Mouse (Mus musculus): ENCODE measurements around the gene Cep95. TPM values are rescaled to one million over a fixed set of nuclear protein-coding genes. Genes with fewer than 3 reads are reported as not detected.
A peak's percentile ranks its signal among the peaks of the same experiment; 100 is the strongest.
"Not testable (repeated sequence)": the region's sequence is repeated elsewhere in the genome, so short reads cannot be mapped to it uniquely, and the experiment has no call there.

The Cep95 gene
- polyA plus RNA-seq, 1 experiment, result 31.8 TPM

DNA sequence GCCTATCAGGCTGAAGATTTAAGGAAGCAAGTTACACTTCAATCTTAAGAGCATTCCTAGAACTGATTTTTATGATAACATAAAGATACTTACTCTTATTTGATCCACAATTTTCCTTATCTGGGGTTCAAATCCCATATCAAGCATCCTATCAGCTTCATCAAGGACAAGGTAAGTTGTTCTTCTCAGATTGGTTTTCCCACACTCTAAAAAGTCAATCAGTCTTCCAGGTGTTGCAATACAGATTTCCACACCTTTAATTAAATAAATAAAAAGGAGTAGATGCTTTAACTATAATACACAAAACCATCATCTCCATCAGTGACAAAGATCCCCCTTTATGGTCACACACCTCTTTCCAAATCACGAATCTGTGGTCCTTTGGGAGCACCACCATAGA lies 4.0 kb upstream of the Cep95 start:
- H3K27ac ChIP-seq (ENCODE audit: insufficient read depth, low read length), result no peak overlapping the region
- WGBS, result 2% methylated on average over 1 of the region's 1 CpGs
- TF ChIP-seq POLR2A (IDR thresholded peaks at IDR 0.05; ENCODE audit: borderline replicate concordance, insufficient read depth, low read length) (no peak), CTCF (IDR thresholded peaks at IDR 0.05; ENCODE audit: borderline replicate concordance, insufficient read depth, low read depth, low read length) (no peak)
- no peaks in the 10 kb centered on the region for H3K27me3 ChIP-seq (ENCODE audit: control insufficient read depth, insufficient read depth, low read length)
- DNase-seq, result no peak
- peaks cover 2% of the 10 kb centered on the region; the same call in 1 of the 2 replicates for H3K4me1 ChIP-seq (ENCODE audit: control insufficient read depth, insufficient read depth, low read length)
- H3K4me3 ChIP-seq (replicated peaks; ENCODE audit: insufficient read depth, low read depth, low read length), result peak overlapping the region; percentile 40

DNA sequence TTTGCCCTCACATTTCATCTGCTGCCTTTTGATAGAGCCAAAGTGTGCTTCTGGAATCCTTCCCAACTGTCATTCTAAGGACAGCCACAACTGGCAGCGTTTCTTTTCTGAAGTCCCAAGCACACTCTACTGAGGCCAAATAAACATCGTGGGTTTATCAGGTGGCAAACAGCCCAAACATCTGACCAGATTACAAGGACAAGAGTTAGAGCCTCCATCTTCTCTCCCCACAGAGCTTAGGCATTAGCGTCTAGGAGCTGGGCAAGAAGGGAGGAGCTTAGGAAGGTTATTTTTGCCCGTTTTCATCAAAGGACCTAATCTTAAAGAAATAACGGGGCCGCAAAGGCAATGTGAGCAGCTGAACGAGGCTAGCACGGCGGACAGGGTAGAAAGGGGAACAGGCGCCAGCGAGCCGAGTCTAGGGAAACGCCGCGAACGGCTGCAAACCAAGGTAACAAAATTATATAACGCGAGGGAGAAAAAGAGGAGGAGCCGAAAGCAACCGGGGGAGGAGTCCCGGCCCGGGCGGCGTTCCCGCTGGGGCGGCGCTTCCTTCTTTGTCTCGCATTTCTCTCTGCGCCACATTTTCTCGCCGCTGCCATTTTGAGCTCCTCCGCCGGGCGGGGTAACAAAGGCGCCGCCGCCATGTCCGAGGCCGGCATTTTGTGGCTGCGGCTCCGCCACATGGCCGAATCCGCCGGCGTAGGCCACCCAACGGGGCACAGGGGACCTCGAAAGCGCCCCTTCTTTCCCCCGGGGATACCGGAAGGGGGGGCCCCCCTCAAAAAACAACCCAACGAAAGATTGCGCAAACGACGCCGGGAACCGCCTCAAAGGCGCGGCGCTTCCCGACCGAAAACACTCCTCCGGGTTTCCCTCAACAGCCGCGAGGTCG lies 1.7 kb upstream of the Cep95 start:
- Histone ChIP-seq H3K27ac (ENCODE audit: insufficient read depth, low read length) (peak overlapping the region; percentile 87), H3K4me3 (replicated peaks; ENCODE audit: insufficient read depth, low read depth, low read length) (peak overlapping the region; percentile 87), H3K27me3 (ENCODE audit: control insufficient read depth, insufficient read depth, low read length) (no peaks in the 10 kb centered on the region), H3K4me1 (ENCODE audit: control insufficient read depth, insufficient read depth, low read length) (no peaks in the 10 kb centered on the region; the same call in 1 of the 2 replicates)
- TF ChIP-seq POLR2A (IDR thresholded peaks at IDR 0.05; ENCODE audit: borderline replicate concordance, insufficient read depth, low read length), result no peak
- no peak for TF ChIP-seq CTCF (IDR thresholded peaks at IDR 0.05; ENCODE audit: borderline replicate concordance, insufficient read depth, low read depth, low read length)
- DNase-seq, result peak; percentile 89
- WGBS, result under 1% methylated on average over 65 of the region's 65 CpGs

GRCm38 (mm10) chr11:106788026-106788774 lies 852 bp upstream of the Cep95 start:
- DNase-seq, result peak; percentile 98 to 99
- no peaks in the 10 kb centered on the region for H3K27me3 ChIP-seq (ENCODE audit: control insufficient read depth, insufficient read depth, low read length)
- no peaks in the 10 kb centered on the region; the same call in 1 of the 2 replicates for H3K4me1 ChIP-seq (ENCODE audit: control insufficient read depth, insufficient read depth, low read length)
- WGBS, result under 1% methylated on average over 72 of the region's 79 CpGs
- peak overlapping the region; percentile 96 for H3K27ac ChIP-seq (ENCODE audit: insufficient read depth, low read length)
- peak overlapping the region; percentile 87 for H3K4me3 ChIP-seq (replicated peaks; ENCODE audit: insufficient read depth, low read depth, low read length)
- TF ChIP-seq POLR2A (IDR thresholded peaks at IDR 0.05; ENCODE audit: borderline replicate concordance, insufficient read depth, low read length) (peak; percentile 98), CTCF (IDR thresholded peaks at IDR 0.05; ENCODE audit: borderline replicate concordance, insufficient read depth, low read depth, low read length) (no peak)

GRCm38 (mm10) chr11:106789649-106790048 lies 597 bp downstream of the Cep95 start:
- 0% methylated on average over 6 of the region's 6 CpGs for WGBS
- no peaks in the 10 kb centered on the region for H3K4me1 ChIP-seq (ENCODE audit: control insufficient read depth, insufficient read depth, low read length)

GRCm38 (mm10) chr11:106793846-106794245 lies 4.8 kb downstream of the Cep95 start:
- no peak for TF ChIP-seq CTCF (IDR thresholded peaks at IDR 0.05; ENCODE audit: borderline replicate concordance, insufficient read depth, low read depth, low read length)
- no peak for TF ChIP-seq POLR2A (IDR thresholded peaks at IDR 0.05; ENCODE audit: borderline replicate concordance, insufficient read depth, low read length)
- Histone ChIP-seq H3K27me3 (ENCODE audit: control insufficient read depth, insufficient read depth, low read length) (no peaks in the 10 kb centered on the region), H3K27ac (ENCODE audit: insufficient read depth, low read length) (no peak overlapping the region), H3K4me1 (ENCODE audit: control insufficient read depth, insufficient read depth, low read length) (no peaks in the 10 kb centered on the region), H3K4me3 (replicated peaks; ENCODE audit: insufficient read depth, low read depth, low read length) (no peak overlapping the region)
- 61% methylated on average over 4 of the region's 4 CpGs for WGBS
- no peak for DNase-seq

More at GRCm38 (mm10) chr11:106789649-106790048, 597 bp downstream of the Cep95 start:
- Histone ChIP-seq H3K27me3 (ENCODE audit: control insufficient read depth, insufficient read depth, low read length) (no peaks in the 10 kb centered on the region), H3K4me3 (replicated peaks; ENCODE audit: insufficient read depth, low read depth, low read length) (peak overlapping the region; percentile 87), H3K27ac (ENCODE audit: insufficient read depth, low read length) (peak overlapping the region; percentile 75)
- DNase-seq, result peak in 1 of 2 experiments; percentile 45
- no peak for TF ChIP-seq CTCF (IDR thresholded peaks at IDR 0.05; ENCODE audit: borderline replicate concordance, insufficient read depth, low read depth, low read length)
- no peak for TF ChIP-seq POLR2A (IDR thresholded peaks at IDR 0.05; ENCODE audit: borderline replicate concordance, insufficient read depth, low read length)

DNA sequence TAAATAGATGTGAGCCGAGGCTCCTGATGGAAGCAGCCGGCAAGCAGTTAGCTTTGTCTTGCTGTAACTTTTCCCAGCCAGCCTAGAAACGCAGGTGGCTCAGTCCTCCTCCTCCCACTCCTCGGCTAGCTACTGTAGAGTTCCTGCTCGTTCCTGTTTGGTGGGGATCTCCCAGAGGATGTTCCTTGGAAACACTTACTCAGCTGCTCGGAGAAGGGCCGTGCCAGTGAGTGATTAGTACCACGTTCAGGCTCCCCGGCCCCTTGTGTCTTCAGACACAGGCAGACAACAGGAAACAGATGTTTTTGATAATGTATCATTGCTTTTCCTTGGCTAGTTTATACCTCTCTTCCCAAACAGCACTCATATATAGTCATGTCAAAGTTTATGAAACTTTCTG lies 6.6 kb downstream of the Cep95 start:
- DNase-seq, result no peak
- Histone ChIP-seq H3K4me3 (replicated peaks; ENCODE audit: insufficient read depth, low read depth, low read length) (no peak overlapping the region), H3K27ac (ENCODE audit: insufficient read depth, low read length) (no peak overlapping the region), H3K4me1 (ENCODE audit: control insufficient read depth, insufficient read depth, low read length) (no peaks in the 10 kb centered on the region), H3K27me3 (ENCODE audit: control insufficient read depth, insufficient read depth, low read length) (no peaks in the 10 kb centered on the region)
- WGBS, result 70% methylated on average over 9 of the region's 9 CpGs
- no peak for TF ChIP-seq CTCF (IDR thresholded peaks at IDR 0.05; ENCODE audit: borderline replicate concordance, insufficient read depth, low read depth, low read length)
- TF ChIP-seq POLR2A (IDR thresholded peaks at IDR 0.05; ENCODE audit: borderline replicate concordance, insufficient read depth, low read length), result no peak

DNA sequence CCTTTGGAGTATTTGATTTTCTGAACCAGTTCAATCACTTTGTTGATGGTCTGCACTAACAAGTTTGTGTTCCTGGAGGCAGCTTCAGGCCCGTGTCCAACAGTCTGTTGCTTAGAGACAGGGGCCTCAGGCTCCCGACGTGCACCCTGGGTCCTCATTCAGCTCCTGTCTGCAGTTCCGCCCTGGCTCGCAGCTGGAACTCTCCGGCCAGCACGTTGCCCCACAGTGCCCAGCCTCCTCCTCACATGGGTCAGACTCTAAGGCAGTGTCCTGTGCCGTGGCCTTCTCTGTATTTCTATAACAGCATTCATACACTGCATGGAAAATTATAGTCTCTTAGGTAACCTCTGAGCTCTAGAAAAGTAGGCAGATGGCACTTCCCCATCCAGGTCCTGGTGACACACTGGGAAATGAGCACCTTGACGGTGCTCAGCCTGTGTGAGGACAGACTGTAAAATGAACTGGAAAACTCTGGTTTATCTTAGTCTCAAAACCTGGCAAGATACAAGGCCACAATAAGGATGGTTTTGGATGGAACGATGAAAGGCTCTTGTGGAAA lies 13.1 kb downstream of the Cep95 start:
- no peaks in the 10 kb centered on the region for H3K27me3 ChIP-seq (ENCODE audit: control insufficient read depth, insufficient read depth, low read length)
- H3K4me1 ChIP-seq (ENCODE audit: control insufficient read depth, insufficient read depth, low read length), result peaks cover 13% of the 10 kb centered on the region
- peak overlapping the region; percentile 97 for H3K27ac ChIP-seq (ENCODE audit: insufficient read depth, low read length)
- 8% methylated on average over 10 of the region's 10 CpGs for whole genome bisulfite sequencing
- TF ChIP-seq POLR2A (IDR thresholded peaks at IDR 0.05; ENCODE audit: borderline replicate concordance, insufficient read depth, low read length), result 0 out of 2 replicates have a peak, but pooled peaks have one; percentile 13
- no peak for TF ChIP-seq CTCF (IDR thresholded peaks at IDR 0.05; ENCODE audit: borderline replicate concordance, insufficient read depth, low read depth, low read length)
- DNase-seq, result peak; percentile 53 to 58
- no peak overlapping the region for H3K4me3 ChIP-seq (replicated peaks; ENCODE audit: insufficient read depth, low read depth, low read length)

DNA sequence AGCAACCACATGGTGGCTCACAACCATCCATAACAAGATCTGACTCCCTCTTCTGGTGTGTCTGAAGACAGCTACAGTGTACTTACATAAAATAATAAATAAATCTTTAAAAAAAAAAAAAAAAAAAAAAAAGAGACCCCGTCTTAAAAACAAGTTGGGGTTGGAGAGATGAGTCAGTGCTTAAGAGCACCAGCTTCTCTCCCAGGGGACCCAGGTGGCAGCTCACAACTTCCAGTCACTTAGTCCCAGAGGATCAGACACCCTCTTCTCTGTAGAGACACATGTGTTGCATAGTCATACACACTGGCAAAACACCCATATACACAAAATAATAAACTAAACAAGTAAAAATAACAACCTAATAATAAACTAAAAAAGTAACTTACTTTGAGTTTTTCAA lies 18.4 kb downstream of the Cep95 start:
- not testable (repeated sequence) for H3K27me3 ChIP-seq (ENCODE audit: control insufficient read depth, insufficient read depth, low read length); H3K4me1 ChIP-seq (ENCODE audit: control insufficient read depth, insufficient read depth, low read length); DNase-seq; H3K4me3 ChIP-seq (replicated peaks; ENCODE audit: insufficient read depth, low read depth, low read length); H3K27ac ChIP-seq (ENCODE audit: insufficient read depth, low read length)
- WGBS, result 73% methylated on average over 1 of the region's 1 CpGs
